Mouse (Mus musculus): Measurements from ENCODE around the gene Frmd4a. TPM values are rescaled to one million over a fixed set of nuclear protein-coding genes. Genes with fewer than 3 reads are reported as not detected.

Gene Frmd4a
- polyA plus RNA-seq, 1 experiment from 2014 or later = 13.7 TPM

DNA sequence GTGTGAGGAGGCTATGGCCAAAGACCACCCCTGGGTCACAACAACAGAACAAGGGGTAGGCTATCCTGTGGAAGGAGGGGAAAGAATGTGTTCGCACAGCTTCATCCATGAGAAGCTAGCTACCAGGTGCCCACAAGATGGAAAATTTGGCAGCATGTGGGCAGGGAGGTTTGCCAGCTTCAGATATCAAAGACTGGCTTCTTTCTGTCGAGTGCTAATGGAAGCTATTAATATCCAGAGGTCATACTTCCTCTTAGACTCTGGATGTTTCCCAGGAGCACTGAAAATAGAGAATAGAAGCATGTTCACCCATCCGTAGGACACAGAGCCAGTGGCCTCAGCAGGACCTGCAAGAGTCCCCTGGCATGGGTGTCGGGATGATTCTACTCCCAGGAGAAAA lies 170.0 kb downstream of the Frmd4a start:
- H3K27ac ChIP-seq (ENCODE audit: low read length) = no peak overlapping the region
- WGBS = 53% methylated on average over 4 of the region's 4 CpGs
- no peak for ATAC-seq
- H3K9me3 ChIP-seq (ENCODE audit: control insufficient read depth, low read length) = no peaks in the 10 kb centered on the region
- no peaks in the 10 kb centered on the region for H3K27me3 ChIP-seq (replicated peaks; ENCODE audit: control insufficient read depth, insufficient read depth, low read length)
- no peak overlapping the region for H3K9ac ChIP-seq (ENCODE audit: low read depth, low read length)
- no peak overlapping the region for H3K4me2 ChIP-seq (ENCODE audit: low read depth, low read length)
- no peaks in the 10 kb centered on the region for H3K4me1 ChIP-seq (ENCODE audit: control insufficient read depth, insufficient read depth, low read length)
- no peaks in the 10 kb centered on the region for H3K36me3 ChIP-seq (ENCODE audit: control insufficient read depth, insufficient read depth, low read length)
- H3K4me3 ChIP-seq (ENCODE audit: low read length) = no peak overlapping the region

DNA sequence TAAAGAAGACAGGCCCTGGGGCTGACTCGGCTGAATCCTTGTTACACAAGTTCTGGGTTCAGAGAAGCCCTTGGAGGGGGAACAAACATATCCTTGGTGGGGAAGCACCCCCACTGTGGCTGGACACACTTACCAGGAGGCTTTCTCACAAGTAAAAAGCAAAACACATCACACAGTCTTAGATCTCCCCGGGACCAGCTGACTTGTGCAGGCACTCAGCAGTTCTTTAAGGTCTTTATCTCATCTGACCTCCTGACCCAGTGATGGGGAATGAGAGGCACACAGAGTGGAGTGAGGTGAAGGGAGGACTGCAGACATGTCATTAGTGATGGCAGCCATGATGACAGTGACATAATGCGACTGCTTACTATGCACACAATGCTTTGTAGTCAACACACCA lies 170.8 kb downstream of the Frmd4a start:
- no peak for ATAC-seq
- Histone ChIP-seq H3K4me2 (ENCODE audit: low read depth, low read length) (no peak overlapping the region), H3K9me3 (ENCODE audit: control insufficient read depth, low read length) (no peaks in the 10 kb centered on the region), H3K9ac (ENCODE audit: low read depth, low read length) (no peak overlapping the region), H3K4me3 (ENCODE audit: low read length) (no peak overlapping the region), H3K27ac (ENCODE audit: low read length) (no peak overlapping the region), H3K36me3 (ENCODE audit: control insufficient read depth, insufficient read depth, low read length) (no peaks in the 10 kb centered on the region), H3K27me3 (replicated peaks; ENCODE audit: control insufficient read depth, insufficient read depth, low read length) (no peaks in the 10 kb centered on the region), H3K4me1 (ENCODE audit: control insufficient read depth, insufficient read depth, low read length) (no peaks in the 10 kb centered on the region)
- WGBS = 38% methylated on average over 3 of the region's 3 CpGs

DNA sequence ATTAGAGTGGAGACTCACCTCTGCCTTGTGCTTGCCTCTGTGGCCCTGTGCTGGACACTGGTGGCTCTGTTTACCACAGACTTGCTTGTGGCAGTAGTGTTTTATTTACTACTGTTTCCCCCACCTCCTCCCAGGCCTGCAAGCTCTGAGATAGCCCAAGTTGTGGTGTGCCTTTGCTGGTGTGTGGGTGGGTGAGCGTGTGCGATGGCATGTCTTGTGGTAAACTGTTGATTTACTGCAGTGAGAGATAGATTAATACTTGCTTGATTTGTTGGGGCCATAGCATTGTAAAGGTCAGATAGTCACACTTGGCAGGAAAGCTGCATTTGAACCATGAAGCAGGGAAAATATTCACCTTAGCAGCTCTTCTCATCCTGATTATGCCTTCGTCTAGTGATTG lies 172.8 kb downstream of the Frmd4a start:
- Histone ChIP-seq H3K36me3 (ENCODE audit: control insufficient read depth, insufficient read depth, low read length) (no peaks in the 10 kb centered on the region), H3K4me3 (ENCODE audit: low read length) (no peak overlapping the region), H3K4me2 (ENCODE audit: low read depth, low read length) (no peak overlapping the region), H3K4me1 (ENCODE audit: control insufficient read depth, insufficient read depth, low read length) (no peaks in the 10 kb centered on the region), H3K9me3 (ENCODE audit: control insufficient read depth, low read length) (no peaks in the 10 kb centered on the region), H3K27me3 (replicated peaks; ENCODE audit: control insufficient read depth, insufficient read depth, low read length) (no peaks in the 10 kb centered on the region), H3K9ac (ENCODE audit: low read depth, low read length) (no peak overlapping the region), H3K27ac (ENCODE audit: low read length) (no peak overlapping the region)
- ATAC-seq = no peak
- 84% methylated on average over 3 of the region's 3 CpGs for whole genome bisulfite sequencing

DNA sequence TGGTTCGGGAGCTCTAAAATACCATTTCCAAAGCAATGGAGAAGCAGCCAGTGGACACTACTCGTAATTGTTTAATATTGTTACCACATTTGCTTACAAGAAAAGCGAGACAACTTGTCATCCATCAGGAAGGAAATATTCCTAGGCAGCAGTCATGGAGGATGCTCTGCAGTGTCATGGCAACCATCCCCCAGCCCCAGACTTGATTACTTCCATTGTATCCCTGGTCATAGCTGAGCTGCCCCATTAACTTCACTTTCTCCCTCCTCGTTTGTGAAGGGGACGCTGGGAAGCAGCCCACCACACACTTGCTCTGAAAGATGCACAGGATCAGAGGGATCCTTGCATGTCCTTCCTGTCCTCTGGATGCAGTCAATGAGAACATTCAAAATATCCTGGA lies 173.5 kb downstream of the Frmd4a start:
- no peak overlapping the region for H3K4me2 ChIP-seq (ENCODE audit: low read depth, low read length)

DNA sequence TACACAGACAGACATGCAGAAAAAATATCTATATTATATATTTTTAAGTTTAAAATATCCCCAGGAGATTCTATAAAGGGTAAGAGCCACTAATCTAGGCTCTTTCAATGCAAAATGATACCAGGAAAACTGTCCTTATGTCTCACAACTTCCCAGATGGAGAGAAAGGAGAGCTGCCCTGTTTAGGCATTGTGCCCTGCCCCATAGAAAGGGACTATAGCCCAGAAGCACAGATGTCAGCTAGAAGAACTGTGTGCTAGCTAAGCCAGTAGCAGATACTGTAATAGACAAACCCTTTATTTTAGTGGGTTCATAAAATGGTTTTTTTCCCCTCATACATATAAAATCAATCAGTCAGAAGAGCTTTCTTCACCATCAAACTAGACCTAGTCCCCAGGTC lies 175.7 kb downstream of the Frmd4a start:
- ATAC-seq = no peak
- no peaks in the 10 kb centered on the region for H3K27me3 ChIP-seq (replicated peaks; ENCODE audit: control insufficient read depth, insufficient read depth, low read length)
- no peaks in the 10 kb centered on the region for H3K9me3 ChIP-seq (ENCODE audit: control insufficient read depth, low read length)
- no peak overlapping the region for H3K9ac ChIP-seq (ENCODE audit: low read depth, low read length)
- H3K4me2 ChIP-seq (ENCODE audit: low read depth, low read length) = no peak overlapping the region
- H3K27ac ChIP-seq (ENCODE audit: low read length) = no peak overlapping the region
- H3K4me1 ChIP-seq (ENCODE audit: control insufficient read depth, insufficient read depth, low read length) = no peaks in the 10 kb centered on the region
- H3K4me3 ChIP-seq (ENCODE audit: low read length) = no peak overlapping the region
- no peaks in the 10 kb centered on the region for H3K36me3 ChIP-seq (ENCODE audit: control insufficient read depth, insufficient read depth, low read length)

More for the DNA sequence above, 173.5 kb downstream of the Frmd4a start:
- H3K36me3 ChIP-seq (ENCODE audit: control insufficient read depth, insufficient read depth, low read length) = no peaks in the 10 kb centered on the region
- H3K9me3 ChIP-seq (ENCODE audit: control insufficient read depth, low read length) = no peaks in the 10 kb centered on the region
- ATAC-seq = no peak
- no peak overlapping the region for H3K27ac ChIP-seq (ENCODE audit: low read length)
- no peak overlapping the region for H3K4me3 ChIP-seq (ENCODE audit: low read length)
- no peaks in the 10 kb centered on the region for H3K27me3 ChIP-seq (replicated peaks; ENCODE audit: control insufficient read depth, insufficient read depth, low read length)
- H3K4me1 ChIP-seq (ENCODE audit: control insufficient read depth, insufficient read depth, low read length) = no peaks in the 10 kb centered on the region
- 58% methylated on average over 5 of the region's 5 CpGs for WGBS
- no peak overlapping the region for H3K9ac ChIP-seq (ENCODE audit: low read depth, low read length)

DNA sequence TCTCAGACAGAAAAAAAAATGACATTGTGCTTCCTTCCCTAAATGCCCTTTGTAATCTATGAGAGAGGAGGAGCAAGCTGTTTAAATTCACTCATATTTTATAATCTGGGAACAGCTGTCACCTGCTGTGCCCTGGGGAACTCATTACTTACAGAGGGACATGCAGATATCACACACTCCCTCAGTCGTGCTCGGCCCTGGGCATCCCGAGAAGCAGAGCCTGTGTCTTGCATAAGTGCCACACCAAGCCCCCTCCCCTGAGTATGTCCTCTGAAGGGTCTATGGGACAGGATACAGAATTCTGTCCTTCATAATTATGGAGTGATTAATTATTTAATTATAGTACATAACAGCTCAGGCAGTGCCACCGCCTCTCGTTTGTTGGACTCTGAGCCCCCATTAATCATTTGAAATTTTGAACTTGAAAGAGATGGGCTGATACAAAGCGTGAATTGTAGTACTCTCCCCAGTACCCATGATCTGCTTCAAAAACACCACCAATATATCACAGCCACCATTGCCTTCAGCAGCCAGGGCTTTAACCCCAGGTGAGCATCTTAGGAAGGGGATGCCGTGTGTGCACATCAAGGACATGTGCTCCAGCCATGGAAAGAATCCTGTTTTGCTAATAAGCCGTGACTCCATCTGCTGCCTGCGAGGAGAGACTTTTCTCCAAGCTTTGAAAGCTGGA lies 177.0 kb downstream of the Frmd4a start:
- 61% methylated on average over 9 of the region's 9 CpGs for WGBS
- Histone ChIP-seq H3K4me3 (ENCODE audit: low read length) (no peak overlapping the region), H3K27me3 (replicated peaks; ENCODE audit: control insufficient read depth, insufficient read depth, low read length) (no peaks in the 10 kb centered on the region), H3K4me2 (ENCODE audit: low read depth, low read length) (no peak overlapping the region), H3K4me1 (ENCODE audit: control insufficient read depth, insufficient read depth, low read length) (no peaks in the 10 kb centered on the region), H3K36me3 (ENCODE audit: control insufficient read depth, insufficient read depth, low read length) (no peaks in the 10 kb centered on the region), H3K9me3 (ENCODE audit: control insufficient read depth, low read length) (no peaks in the 10 kb centered on the region), H3K9ac (ENCODE audit: low read depth, low read length) (no peak overlapping the region), H3K27ac (ENCODE audit: low read length) (no peak overlapping the region)
- ATAC-seq = no peak

DNA sequence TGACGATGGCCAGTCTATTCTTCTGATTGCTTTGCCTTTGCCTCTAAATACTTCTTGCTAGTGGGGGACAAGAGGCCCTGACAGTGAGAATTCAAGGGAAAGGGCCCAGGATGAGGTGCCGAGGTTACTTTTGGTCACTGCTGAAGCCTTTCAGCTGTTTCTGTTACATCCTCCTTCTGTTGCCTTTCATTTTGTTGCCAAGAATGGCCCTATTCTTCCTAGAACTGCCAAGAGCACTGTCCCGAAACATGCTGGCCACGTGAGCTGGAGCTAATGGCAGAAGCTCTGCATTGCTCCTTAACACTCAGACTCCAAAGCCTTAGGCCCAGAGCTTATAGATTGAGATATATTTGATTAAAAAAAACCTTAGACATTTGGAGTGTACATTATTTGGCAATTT lies 178.5 kb downstream of the Frmd4a start:
- H3K27ac ChIP-seq (ENCODE audit: low read length) = no peak overlapping the region
- H3K4me1 ChIP-seq (ENCODE audit: control insufficient read depth, insufficient read depth, low read length) = no peaks in the 10 kb centered on the region
- no peak overlapping the region for H3K4me3 ChIP-seq (ENCODE audit: low read length)
- no peak for ATAC-seq
- H3K9me3 ChIP-seq (ENCODE audit: control insufficient read depth, low read length) = no peaks in the 10 kb centered on the region
- H3K27me3 ChIP-seq (replicated peaks; ENCODE audit: control insufficient read depth, insufficient read depth, low read length) = no peaks in the 10 kb centered on the region
- H3K9ac ChIP-seq (ENCODE audit: low read depth, low read length) = no peak overlapping the region
- H3K36me3 ChIP-seq (ENCODE audit: control insufficient read depth, insufficient read depth, low read length) = no peaks in the 10 kb centered on the region
- WGBS = 61% methylated on average over 4 of the region's 4 CpGs
- H3K4me2 ChIP-seq (ENCODE audit: low read depth, low read length) = no peak overlapping the region

DNA sequence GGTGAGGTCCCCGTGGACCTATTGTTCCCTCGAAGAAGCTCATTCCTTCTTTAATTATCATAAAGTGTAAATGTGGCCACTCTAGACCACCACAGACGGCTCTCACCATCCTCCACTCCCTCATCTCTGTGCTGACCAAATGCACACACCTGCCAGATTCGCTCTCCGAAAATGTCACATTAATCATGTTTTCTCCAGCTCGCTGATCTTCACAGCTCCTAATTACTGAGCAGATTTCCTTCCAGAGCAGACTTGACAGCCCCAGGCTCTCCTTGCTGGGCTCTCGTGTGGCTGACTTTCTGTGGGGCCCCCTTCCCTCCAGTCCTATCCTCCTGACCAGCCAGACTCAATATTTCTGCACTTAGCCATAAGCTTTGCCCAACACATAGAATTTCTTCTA lies 191.7 kb downstream of the Frmd4a start:
- H3K9ac ChIP-seq (ENCODE audit: low read depth, low read length) = no peak overlapping the region
- 71% methylated on average over 7 of the region's 7 CpGs for WGBS
- no peak overlapping the region for H3K4me3 ChIP-seq (ENCODE audit: low read length)
- ATAC-seq = no peak
- H3K4me1 ChIP-seq (ENCODE audit: control insufficient read depth, insufficient read depth, low read length) = no peaks in the 10 kb centered on the region
- H3K4me2 ChIP-seq (ENCODE audit: low read depth, low read length) = no peak overlapping the region
- H3K27ac ChIP-seq (ENCODE audit: low read length) = no peak overlapping the region
- H3K9me3 ChIP-seq (ENCODE audit: control insufficient read depth, low read length) = no peaks in the 10 kb centered on the region
- H3K27me3 ChIP-seq (replicated peaks; ENCODE audit: control insufficient read depth, insufficient read depth, low read length) = no peaks in the 10 kb centered on the region
- H3K36me3 ChIP-seq (ENCODE audit: control insufficient read depth, insufficient read depth, low read length) = no peaks in the 10 kb centered on the region

DNA sequence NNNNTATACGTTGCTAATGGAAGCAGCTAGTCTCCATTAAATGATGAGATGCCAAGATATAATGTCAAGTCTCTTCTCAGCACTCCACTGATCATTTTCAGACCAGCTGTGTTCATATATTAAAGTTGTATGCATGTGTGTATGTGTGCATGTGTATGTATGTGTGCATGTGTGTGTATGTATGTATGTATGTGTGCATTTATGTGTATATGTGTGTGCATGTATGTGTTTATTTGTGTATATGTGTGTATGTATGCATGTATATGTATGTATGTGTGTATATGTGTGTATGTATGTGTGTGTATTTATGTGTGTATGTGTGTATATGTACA lies 204.9 kb downstream of the Frmd4a start:
- WGBS = 0% methylated on average over 1 of the region's 1 CpGs
- no peaks in the 10 kb centered on the region for H3K4me1 ChIP-seq (ENCODE audit: control insufficient read depth, insufficient read depth, low read length)
- no peak overlapping the region for H3K27ac ChIP-seq (ENCODE audit: low read length)
- H3K9ac ChIP-seq (ENCODE audit: low read depth, low read length) = no peak overlapping the region
- no peaks in the 10 kb centered on the region for H3K36me3 ChIP-seq (ENCODE audit: control insufficient read depth, insufficient read depth, low read length)
- no peaks in the 10 kb centered on the region for H3K9me3 ChIP-seq (ENCODE audit: control insufficient read depth, low read length)
- H3K4me3 ChIP-seq (ENCODE audit: low read length) = no peak overlapping the region
- no peaks in the 10 kb centered on the region for H3K27me3 ChIP-seq (replicated peaks; ENCODE audit: control insufficient read depth, insufficient read depth, low read length)
- H3K4me2 ChIP-seq (ENCODE audit: low read depth, low read length) = no peak overlapping the region
- no peak for ATAC-seq

DNA sequence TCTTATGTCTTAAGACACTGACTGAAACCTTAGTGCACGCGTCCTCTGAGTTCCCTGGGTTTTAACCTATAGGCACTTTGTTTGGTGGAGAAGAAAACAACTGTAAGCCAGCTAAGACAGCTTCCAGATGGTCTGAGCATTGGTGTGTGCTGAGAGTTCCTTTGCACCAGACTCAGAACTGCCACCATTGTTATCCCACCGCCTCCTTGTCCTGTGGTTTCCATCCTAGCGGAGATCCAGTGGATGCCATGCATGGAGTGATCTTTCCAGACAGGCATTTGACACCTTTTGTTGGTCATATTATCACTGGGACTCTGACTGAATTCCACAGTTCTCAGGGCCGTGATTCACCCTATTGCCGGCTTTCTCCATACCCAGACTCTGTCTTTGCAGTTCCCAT lies 205.8 kb downstream of the Frmd4a start:
- Histone ChIP-seq H3K4me1 (ENCODE audit: control insufficient read depth, insufficient read depth, low read length) (no peaks in the 10 kb centered on the region), H3K27me3 (replicated peaks; ENCODE audit: control insufficient read depth, insufficient read depth, low read length) (no peaks in the 10 kb centered on the region), H3K27ac (ENCODE audit: low read length) (no peak overlapping the region), H3K4me3 (ENCODE audit: low read length) (no peak overlapping the region), H3K4me2 (ENCODE audit: low read depth, low read length) (no peak overlapping the region), H3K36me3 (ENCODE audit: control insufficient read depth, insufficient read depth, low read length) (no peaks in the 10 kb centered on the region), H3K9ac (ENCODE audit: low read depth, low read length) (no peak overlapping the region), H3K9me3 (ENCODE audit: control insufficient read depth, low read length) (no peaks in the 10 kb centered on the region)
- ATAC-seq = no peak
- WGBS = 84% methylated on average over 6 of the region's 6 CpGs

All from intestine, embryonic 16.5 days (tissue).